Mouse (Mus musculus): ENCODE measurements around the gene Rdh1.
"Not testable (repeated sequence)": the region's sequence is repeated elsewhere in the genome, so short reads cannot be mapped to it uniquely, and the experiment has no call there.

The Rdh1 gene

GRCm38 (mm10) chr10:127750136-127750777 lies 9.3 kb upstream of the Rdh1 start:
- peak in 1 of 2 experiments; percentile 48 for DNase-seq

- peak; percentile 50 to 70 for DNase-seq
Measured at GRCm38 (mm10) chr10:127751548-127751947, 8.0 kb upstream of the Rdh1 start, which contains the start of gene Gpr182. Gpr182 (minus strand) TSS chr10:127751732.

DNA sequence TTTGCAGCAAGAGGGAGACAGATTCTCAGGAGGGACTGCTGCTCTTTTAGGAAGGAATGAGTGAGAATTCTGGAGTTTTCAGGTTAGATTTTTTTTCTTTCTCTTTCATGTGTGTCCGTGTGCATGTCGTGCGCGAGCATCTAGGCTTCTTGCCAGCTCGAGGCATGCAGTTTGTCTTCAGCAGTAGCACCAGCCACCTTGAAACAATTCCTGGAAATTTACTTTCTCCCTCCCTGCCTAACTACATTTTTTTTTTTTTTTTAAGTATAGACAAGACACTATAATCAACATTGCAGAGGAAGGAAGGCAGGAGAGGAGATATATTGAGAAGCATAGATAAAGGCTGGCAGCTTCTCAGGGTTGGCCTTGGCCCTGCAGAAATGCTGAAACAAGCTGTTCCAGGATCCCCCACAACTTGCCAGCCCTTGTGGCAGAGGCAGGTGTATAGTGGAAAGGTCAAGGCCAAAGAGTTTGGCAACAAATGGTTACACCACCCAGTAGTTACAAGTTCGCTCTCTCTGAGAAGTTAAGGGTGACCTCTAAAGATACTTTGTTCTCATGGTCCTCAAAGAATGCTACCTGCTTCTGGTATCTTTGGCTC lies 4.9 kb upstream of the Rdh1 start:
- DNase-seq = peak; percentile 63 to 69

DNA sequence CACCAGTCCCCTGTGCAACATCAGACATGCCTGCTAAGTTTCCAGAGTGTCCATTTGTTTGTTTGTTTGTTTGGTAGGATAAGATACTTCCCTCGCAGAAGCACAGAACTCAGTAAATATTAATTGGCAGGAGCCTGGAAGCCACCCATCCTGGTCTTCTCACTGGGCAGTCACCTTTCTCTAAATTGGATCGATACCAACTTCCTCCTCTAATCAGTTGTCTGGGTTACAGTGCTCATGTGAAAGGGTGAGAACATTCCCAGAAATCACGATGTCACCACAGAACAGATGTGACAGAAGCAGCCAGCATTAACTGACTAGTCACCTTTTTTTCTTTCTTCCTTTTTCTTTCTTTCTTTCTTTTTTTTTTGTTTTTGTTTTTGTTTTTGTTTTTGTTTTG lies 4.3 kb upstream of the Rdh1 start:
- no peak for DNase-seq

DNA sequence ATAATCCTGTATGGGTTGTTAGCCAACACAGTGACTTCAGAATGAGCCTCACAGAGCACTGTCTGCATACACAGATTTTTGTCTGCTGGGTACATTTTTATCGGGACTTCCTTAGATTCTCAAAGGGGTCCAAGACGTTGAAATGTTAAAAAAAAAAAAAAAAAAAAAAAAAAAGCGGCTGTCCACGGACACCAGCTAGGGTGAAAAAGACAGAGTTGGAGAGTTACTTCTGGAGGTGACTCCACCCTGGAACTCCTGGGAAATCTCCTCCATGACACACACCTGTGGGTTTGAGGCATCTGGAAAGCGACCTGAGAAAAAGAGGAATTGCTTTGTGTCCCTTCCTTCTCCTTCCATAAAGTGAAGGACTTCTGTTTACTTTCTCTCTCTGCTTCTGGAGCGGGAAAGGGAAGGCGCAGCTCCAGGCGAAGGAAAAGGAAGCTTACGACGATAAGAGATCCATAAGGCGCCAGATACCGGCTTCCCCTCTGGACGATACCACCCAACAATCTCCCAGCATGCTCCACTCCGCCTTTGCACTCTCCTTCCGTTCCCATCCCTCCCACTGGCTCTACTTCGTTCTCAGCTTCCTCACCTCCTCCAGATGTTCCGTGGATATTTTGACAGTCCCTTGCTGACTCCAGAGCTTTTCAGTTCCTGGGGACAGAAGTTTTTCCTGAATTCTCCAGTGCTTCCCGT lies 3.6 kb upstream of the Rdh1 start:
- peak in 1 of 2 experiments; percentile 42 for DNase-seq

DNA sequence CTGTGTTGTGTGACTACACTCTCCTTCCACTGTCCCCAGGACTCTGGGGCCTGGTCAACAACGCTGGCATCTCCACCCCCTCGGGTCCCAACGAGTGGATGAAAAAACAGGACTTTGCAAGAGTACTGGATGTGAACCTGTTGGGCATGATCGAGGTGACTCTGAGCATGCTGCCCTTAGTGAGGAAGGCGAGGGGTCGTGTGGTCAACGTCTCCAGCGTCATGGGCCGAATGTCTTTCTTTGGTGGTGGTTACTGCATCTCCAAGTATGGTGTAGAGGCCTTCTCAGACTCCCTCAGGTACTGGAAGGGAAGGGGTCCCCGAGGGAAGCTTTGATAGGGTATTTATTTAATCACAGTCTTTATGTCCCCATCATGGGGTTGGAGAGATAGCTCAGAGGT lies 3.4 kb downstream of the Rdh1 start:
- DNase-seq = not testable (repeated sequence)

DNA sequence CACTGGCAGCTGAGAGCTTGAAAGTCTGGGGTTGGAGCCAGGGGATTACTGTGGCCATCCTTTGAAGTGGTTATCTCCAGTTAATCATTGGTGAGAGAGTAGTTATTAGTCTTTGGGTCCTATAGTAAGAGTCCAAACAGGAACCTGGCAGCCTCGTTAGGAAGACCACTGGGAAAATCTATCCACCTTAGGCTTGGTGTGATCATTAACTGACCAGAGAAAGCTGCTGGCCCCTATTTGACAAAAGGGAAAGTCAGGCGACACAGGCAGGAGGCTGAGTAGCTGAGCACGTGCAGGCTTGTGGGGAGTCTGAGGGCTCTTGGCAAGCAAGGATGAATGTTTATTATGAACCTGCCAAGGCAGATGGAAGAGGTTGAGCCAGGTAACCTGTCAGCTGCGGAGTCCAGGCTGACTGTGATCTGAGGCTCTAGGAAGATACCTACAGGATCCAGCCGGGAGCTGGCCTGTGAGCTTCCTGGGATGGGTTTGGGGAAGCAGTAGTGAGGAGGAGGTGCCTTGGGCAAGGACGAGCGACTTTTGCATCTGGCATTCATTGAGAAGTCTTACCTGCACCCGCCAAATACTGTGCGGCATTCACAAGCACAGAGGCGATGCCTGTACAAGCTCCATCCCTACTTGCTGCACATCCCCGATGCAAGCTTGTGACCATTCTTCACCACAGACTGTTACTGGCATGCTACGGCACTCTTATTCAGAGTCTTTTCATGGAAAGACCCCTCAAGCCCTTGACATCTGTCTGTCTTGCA lies 4.6 kb downstream of the Rdh1 start:
- DNase-seq = peak; percentile 51 to 66

DNA sequence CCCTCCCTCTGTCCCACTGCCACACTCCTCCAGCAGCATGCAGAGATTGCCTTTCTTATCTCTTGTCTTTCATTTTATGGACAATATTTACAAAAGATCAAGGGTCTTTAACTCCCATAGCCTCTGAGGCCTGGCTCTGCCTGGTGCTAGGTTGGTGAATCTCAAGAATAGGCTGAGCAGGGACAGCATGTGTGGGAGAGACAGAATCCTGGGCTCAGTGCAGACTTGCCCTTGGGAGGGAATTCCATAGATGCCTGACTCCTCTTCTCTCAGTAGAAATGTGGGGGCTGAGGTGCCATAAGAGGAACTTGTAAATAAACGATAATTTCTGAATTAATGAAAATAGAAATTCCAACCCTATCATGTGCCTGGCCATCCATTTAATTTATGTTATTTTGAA lies 7.0 kb downstream of the Rdh1 start:
- DNase-seq = peak in 1 of 2 experiments; percentile 17

DNA sequence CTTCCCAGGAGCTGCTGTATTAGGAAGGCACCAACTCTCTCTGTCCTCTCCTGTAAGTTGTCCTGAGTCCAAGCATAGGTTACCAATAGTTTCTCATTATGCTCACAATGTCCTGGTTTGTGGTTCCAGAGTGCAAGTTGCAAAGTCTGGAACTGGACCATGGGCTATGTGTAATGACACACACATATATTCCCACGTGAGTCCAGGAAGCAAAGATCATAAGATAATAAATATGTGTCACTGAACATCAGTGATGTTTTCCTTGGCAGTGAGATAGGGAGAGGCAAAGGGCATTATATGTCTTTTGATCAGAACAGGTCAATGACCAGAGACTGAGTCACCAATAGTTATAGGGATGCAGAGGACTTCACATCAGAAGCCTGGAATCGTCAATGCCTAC lies 16.5 kb downstream of the Rdh1 start, which contains the start of gene Rdh9:
TSS of gene Rdh9 (plus strand) at position 376 of the 400 bp plus-strand sequence.
- DNase-seq = no peak

DNA sequence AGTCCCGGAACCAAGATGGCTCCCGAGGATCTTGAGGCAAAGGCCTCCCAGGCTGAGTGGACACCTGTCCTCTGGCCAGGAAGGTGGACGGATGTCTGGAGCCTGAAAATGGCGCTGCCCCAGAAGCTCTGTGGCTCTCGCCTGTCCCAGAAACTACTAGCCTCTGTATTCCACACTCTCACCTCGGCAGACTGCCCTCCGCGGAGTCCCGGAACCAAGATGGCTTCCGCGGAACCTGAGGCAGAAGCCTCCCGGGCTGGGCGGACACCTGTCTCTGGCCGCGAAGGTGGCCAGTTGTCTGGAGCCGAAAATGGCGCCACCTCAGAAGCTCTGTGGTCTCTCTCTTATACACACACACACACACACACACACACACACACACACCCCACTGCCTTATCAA lies 22.8 kb downstream of the Rdh1 start:
- not testable (repeated sequence) for DNase-seq

DNA sequence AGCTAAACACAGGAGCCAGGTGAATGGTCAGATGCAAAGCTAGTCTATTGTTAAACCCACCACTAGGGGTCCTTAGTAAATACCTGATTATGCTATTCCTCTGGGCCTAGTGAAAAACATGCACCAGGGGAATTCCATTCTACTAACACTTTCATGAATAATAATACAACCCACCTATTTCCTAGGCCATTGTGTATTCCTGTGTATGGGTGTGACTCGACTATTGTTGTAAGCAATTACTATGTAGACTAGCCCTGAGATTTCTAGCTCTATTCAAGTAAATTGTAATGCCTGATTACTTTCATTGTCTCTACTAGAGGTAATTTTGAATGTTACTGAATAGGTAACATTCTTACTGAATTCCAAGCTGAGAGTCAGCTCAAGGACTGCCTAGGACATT lies 25.9 kb downstream of the Rdh1 start:
- DNase-seq = not testable (repeated sequence)

GRCm38 (mm10) chr10:127799295-127799694 lies 39.8 kb downstream of the Rdh1 start:
- DNase-seq = peak; percentile 3 to 17

- DNase-seq = peak; percentile 7
Measured at GRCm38 (mm10) chr10:127800891-127801290, 41.4 kb downstream of the Rdh1 start, which contains the start of gene Rdh16. Rdh16 (plus strand) TSS chr10:127801152.

- DNase-seq = no peak
Measured at GRCm38 (mm10) chr10:127801612-127802011, 42.1 kb downstream of the Rdh1 start.

GRCm38 (mm10) chr10:127802236-127802635 lies 42.7 kb downstream of the Rdh1 start:
- DNase-seq = no peak

GRCm38 (mm10) chr10:127804416-127804815 lies 44.9 kb downstream of the Rdh1 start:
- DNase-seq = peak in 1 of 2 experiments; percentile 7

GRCm38 (mm10) chr10:127815888-127816287 lies 56.4 kb downstream of the Rdh1 start:
- no peak for DNase-seq

DNA sequence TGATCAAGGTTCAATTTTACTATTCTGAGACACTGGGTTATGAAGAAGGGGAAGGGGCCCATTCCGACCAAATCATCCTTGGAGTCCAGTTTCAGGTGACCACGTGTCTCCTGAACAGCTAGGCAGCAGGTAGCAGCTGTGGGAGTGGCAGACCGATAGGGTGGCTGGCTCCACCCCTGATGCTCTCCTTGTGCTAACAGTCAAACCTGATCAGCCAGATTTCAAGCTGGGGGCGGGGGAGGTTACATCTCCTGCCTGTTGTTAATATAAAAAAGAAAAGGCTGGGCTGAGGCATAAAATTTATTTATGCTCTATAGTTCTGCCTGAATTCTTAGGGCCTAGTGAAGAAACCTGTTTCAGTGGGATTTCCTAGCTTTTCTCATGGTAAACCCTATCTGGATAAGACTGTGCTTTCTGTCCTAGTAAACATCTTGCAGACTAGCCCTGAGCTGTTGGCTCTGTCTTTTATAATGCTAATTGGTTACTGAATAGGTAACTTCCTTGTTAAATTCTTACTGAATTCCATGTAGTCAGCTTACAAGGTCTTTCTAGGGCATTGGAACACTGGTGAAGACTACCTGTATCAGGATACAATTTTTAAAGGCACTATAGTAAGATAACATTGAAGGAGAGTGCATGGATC lies 57.9 kb downstream of the Rdh1 start:
- peak in 1 of 2 experiments; percentile 18 for DNase-seq

Measured in kidney, postnatal 4 days (tissue).